Mouse (Mus musculus): ENCODE results near the gene Gm9780. TPM values are rescaled to one million over a fixed set of nuclear protein-coding genes. Genes with fewer than 3 reads are reported as not detected.

Gm9780 gene
- 456 TPM for polyA plus RNA-seq (2014; fragmentation: Illumina TruSeq; extraction: RNeasy Lipid Tissue Mini Kit (QIAGEN cat#74804); ENCODE audit: insufficient read depth, low read depth, low replicate concordance)

DNA sequence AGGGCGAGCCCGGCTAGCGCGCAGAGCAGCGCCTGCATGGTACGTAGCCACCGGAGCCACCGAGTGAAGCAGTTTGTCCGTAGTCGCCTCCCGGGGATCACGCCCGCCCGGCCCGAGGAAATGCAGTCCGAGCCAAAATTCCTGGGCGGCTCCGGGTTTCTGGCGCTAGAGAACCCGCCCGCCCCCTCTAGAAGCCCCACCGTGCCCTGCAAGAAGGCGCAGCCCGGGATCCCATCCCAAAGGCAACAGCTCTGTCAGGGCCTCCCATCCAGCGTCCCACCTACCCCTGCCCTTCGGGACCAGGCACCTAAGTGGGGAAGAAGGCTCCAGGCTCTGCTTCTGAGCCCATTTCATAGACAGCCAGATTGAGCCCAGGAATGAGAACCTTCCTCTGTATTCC is at the start of gene Gm9780:
Gene Gm9780 (minus strand): TSS at position 101 of the 400 bp plus-strand sequence.

DNA sequence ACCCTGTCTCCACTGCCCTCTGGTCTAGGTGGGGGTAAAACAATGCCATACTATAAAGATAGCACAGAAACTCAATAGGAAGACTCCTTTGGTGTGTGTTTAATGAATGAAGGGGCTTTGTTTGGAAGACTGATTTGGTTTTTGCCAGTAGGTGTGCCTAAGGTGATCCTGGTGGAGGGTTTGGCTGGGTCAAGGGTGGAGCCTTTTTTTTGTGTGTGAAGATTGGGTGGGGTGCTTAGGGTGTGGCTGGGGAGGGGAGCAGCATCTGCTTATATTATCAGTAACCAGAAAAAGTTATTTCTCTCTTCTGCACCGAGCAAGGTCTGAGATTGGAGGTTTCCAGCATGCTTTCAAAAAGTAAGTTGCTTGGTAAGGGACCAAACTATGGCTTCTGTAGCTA is 39.5 kb upstream of the Gm9780 start, which contains the start of gene Cphx3:
Gene Cphx3 (plus strand): TSS at position 301 of the 400 bp plus-strand sequence.

DNA sequence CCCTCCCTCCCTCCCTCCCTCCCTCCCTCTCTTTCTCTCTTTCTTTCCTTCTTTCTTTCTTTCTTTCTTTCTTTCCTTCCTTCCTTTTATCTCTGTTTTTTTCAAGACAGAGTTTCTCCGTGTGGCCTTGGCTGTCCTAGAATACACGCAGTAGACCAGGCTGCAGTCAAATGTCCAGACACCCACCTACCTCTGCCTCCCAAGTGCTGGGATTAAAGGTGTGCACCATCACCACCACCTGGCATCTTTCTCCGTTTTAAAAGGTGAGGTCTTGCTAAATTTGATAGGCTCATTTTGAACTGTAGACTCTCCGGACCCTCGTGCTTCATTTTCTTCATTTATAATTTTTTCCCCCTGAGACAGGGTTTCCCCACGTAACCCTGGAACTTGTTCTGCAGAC is 38.7 kb upstream of the Gm9780 start, which contains the start of gene Cphx2:
Gene Cphx2 (plus strand): TSS at position 301 of the 400 bp plus-strand sequence.

DNA sequence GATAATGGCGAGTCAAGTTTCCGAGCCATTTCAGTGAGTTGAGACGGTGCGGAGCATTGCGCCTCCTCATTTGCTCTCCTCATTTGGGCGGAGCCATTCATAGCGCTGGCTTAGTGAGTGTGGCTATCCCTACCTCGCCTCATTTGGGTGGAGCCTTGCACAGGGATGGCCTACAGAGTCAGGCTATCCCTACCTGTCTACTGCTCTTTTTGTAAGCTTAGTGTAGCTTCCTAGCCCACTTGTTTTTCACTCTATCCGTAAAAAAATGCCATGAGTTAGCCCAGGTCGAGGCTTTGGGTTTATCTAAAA is 24.8 kb upstream of the Gm9780 start, which contains the start of gene Tmem254c:
Gene Tmem254c (minus strand): TSS at position 31 of the 309 bp plus-strand sequence.

DNA sequence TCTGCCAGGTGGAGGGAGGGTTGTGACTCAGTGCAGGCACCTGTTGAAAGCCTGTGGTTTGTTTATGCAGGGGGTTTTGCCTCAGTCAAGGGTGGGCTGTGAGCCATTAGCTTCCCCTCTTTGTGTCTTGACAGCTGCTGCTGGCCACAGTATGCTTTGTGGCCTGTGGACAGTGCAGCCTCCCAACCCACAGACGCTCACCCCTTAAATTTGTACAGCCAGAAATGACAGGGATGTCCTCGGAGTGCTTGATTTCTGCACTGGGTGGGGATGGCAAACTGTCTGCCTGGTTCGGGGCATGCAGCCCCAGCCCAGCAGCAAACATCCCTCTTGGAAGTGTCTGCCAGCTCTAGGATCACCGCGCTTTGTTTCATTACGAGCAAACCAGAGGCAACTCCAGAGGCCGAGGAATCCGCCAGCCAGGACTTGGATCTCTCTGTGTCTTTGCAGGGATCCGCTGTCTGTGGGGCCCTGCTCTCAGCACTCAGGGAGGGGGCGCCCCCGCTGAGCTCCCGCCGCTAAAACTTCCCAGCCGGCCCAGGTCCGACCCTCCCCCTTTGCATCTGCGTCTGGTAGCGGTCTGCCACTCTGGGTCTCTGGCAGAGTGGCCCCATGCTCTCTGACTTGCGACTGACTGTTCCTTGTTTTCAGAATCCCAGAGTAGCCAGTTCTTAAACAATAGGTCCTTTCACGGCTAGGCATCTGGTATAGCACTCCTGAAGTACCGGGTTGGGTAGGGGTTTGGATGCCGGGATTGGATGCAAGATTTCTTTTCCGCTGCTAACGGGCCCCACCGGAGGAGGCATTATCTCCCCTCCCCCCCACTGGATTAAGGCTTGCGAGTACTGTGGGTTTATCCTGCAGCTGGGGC is 63.9 kb downstream of the Gm9780 start, which contains the start of gene Duxbl1:
Gene Duxbl1 (plus strand): TSS at position 207 of the 871 bp plus-strand sequence.

Other genes starting within 250 kb of the Gm9780 start
- 71.3 TPM for gene Anxa11, start 200.6 kb downstream of the Gm9780 start, polyA plus RNA-seq (2014; fragmentation: Illumina TruSeq; extraction: RNeasy Lipid Tissue Mini Kit (QIAGEN cat#74804); ENCODE audit: insufficient read depth, low read depth, low replicate concordance)
- 81.1 TPM for gene Plac9a, start 139.6 kb downstream of the Gm9780 start, polyA plus RNA-seq (2014; fragmentation: Illumina TruSeq; extraction: RNeasy Lipid Tissue Mini Kit (QIAGEN cat#74804); ENCODE audit: insufficient read depth, low read depth, low replicate concordance)
- gene Tmem254a, start 115.0 kb downstream of the Gm9780 start, polyA plus RNA-seq (2014; fragmentation: Illumina TruSeq; extraction: RNeasy Lipid Tissue Mini Kit (QIAGEN cat#74804); ENCODE audit: insufficient read depth, low read depth, low replicate concordance): 7.5 TPM
- not detected for gene Cphx1, start 104.4 kb downstream of the Gm9780 start, polyA plus RNA-seq (2014; fragmentation: Illumina TruSeq; extraction: RNeasy Lipid Tissue Mini Kit (QIAGEN cat#74804); ENCODE audit: insufficient read depth, low read depth, low replicate concordance)
- gene Duxbl1, start 64.1 kb downstream of the Gm9780 start, polyA plus RNA-seq (2014; fragmentation: Illumina TruSeq; extraction: RNeasy Lipid Tissue Mini Kit (QIAGEN cat#74804); ENCODE audit: insufficient read depth, low read depth, low replicate concordance): not detected
- gene Tmem254c, start 24.6 kb upstream of the Gm9780 start, polyA plus RNA-seq (2014; fragmentation: Illumina TruSeq; extraction: RNeasy Lipid Tissue Mini Kit (QIAGEN cat#74804); ENCODE audit: insufficient read depth, low read depth, low replicate concordance): 45.6 TPM
- gene Cphx2, start 38.8 kb upstream of the Gm9780 start, polyA plus RNA-seq (2014; fragmentation: Illumina TruSeq; extraction: RNeasy Lipid Tissue Mini Kit (QIAGEN cat#74804); ENCODE audit: insufficient read depth, low read depth, low replicate concordance): not detected
- gene Cphx3, start 39.6 kb upstream of the Gm9780 start, polyA plus RNA-seq (2014; fragmentation: Illumina TruSeq; extraction: RNeasy Lipid Tissue Mini Kit (QIAGEN cat#74804); ENCODE audit: insufficient read depth, low read depth, low replicate concordance): not detected
- gene Duxbl2, start 75.6 kb upstream of the Gm9780 start, polyA plus RNA-seq (2014; fragmentation: Illumina TruSeq; extraction: RNeasy Lipid Tissue Mini Kit (QIAGEN cat#74804); ENCODE audit: insufficient read depth, low read depth, low replicate concordance): 0.59 TPM
- gene Plac9b, start 139.8 kb upstream of the Gm9780 start, polyA plus RNA-seq (2014; fragmentation: Illumina TruSeq; extraction: RNeasy Lipid Tissue Mini Kit (QIAGEN cat#74804); ENCODE audit: insufficient read depth, low read depth, low replicate concordance): 401 TPM
- gene Tmem254b, start 164.3 kb upstream of the Gm9780 start, polyA plus RNA-seq (2014; fragmentation: Illumina TruSeq; extraction: RNeasy Lipid Tissue Mini Kit (QIAGEN cat#74804); ENCODE audit: insufficient read depth, low read depth, low replicate concordance): 53.5 TPM
- not detected for gene Duxbl3, start 215.3 kb upstream of the Gm9780 start, polyA plus RNA-seq (2014; fragmentation: Illumina TruSeq; extraction: RNeasy Lipid Tissue Mini Kit (QIAGEN cat#74804); ENCODE audit: insufficient read depth, low read depth, low replicate concordance)

Data from lung, adult 10 weeks (tissue).